In genomic region chr11:75598004-75598403, GRCm38 (mm10) we compare ENCODE assay signal across 20 mouse cellular contexts. TPM values are rescaled to one million over a fixed set of nuclear protein-coding genes. Genes with fewer than 3 reads are reported as not detected.
DNase-seq lines count a peak whose midpoint lies in the region; ATAC-seq and TF ChIP-seq lines count a peak whose summit lies in the region.
"Had no signal": no experiment of that assay in that cellular context is flagged by ENCODE, and none has a peak within 500 bp of the region (broad histone marks: within the 10 kb centered on the region; RNA-seq: fewer than 3 reads in every experiment).

No protein-coding gene starts in this region.

- no peaks in the 10 kb centered on the region for H3K9me3 ChIP-seq in forebrain, embryonic 12.5 days
- H3K9me3 ChIP-seq in forebrain, embryonic 13.5 days (replicated peaks): no peaks in the 10 kb centered on the region
- H3K9me3 ChIP-seq in hindbrain, embryonic 12.5 days (replicated peaks): no peaks in the 10 kb centered on the region
- H3K9me3 ChIP-seq in hindbrain, postnatal 0 days (ENCODE audit: low read length): no peaks in the 10 kb centered on the region
- H3K9me3 ChIP-seq in lung, embryonic 16.5 days (ENCODE audit: control insufficient read depth, low read length): no peaks in the 10 kb centered on the region
- H3K9me3 ChIP-seq: limb, embryonic 10.5 days; midbrain, embryonic 10.5 days had no signal

- no peaks in the 10 kb centered on the region for H3K27me3 ChIP-seq in forebrain, embryonic 12.5 days
- no peaks in the 10 kb centered on the region for H3K27me3 ChIP-seq in forebrain, embryonic 13.5 days
- H3K27me3 ChIP-seq in hindbrain, embryonic 12.5 days: no peaks in the 10 kb centered on the region
- no peaks in the 10 kb centered on the region for H3K27me3 ChIP-seq in hindbrain, postnatal 0 days (ENCODE audit: insufficient read depth, low read length)
- no peaks in the 10 kb centered on the region for H3K27me3 ChIP-seq in lung, embryonic 16.5 days (ENCODE audit: control insufficient read depth, insufficient read depth, low read depth, low read length)

- no peak for DNase-seq in hindbrain, postnatal 0 days (ENCODE audit: low spot score)
- no peak for DNase-seq in lung, adult 2 months
- DNase-seq in layer of hippocampus, postnatal 36 days: no peak
- DNase-seq: adrenal gland, postnatal 25 days; cerebellum, adult 11-12 months; cerebellum, postnatal 25 days; gastrocnemius, postnatal 10 days; heart, postnatal 36 days; kidney, adult 11 months; kidney, postnatal 4 days; layer of hippocampus, adult 9-11 months; right cerebral cortex, postnatal 25 days; thymus, postnatal 25 days had no signal

- no peak overlapping the region for H3K4me2 ChIP-seq in forebrain, embryonic 12.5 days
- H3K4me2 ChIP-seq in forebrain, embryonic 13.5 days: no peak overlapping the region
- H3K4me2 ChIP-seq in hindbrain, embryonic 12.5 days (replicated peaks): no peak overlapping the region
- no peak overlapping the region for H3K4me2 ChIP-seq in hindbrain, postnatal 0 days (ENCODE audit: low read depth, low read length)
- no peak overlapping the region for H3K4me2 ChIP-seq in lung, embryonic 16.5 days (ENCODE audit: low read depth, low read length)
- H3K4me2 ChIP-seq: liver, embryonic 11.5 days had no signal

- whole genome bisulfite sequencing in forebrain, embryonic 12.5 days: 91% methylated on average over 6 of the region's 6 CpGs
- 92% methylated on average over 6 of the region's 6 CpGs for WGBS in forebrain, embryonic 13.5 days
- 90% methylated on average over 6 of the region's 6 CpGs for WGBS in hindbrain, embryonic 12.5 days
- WGBS in hindbrain, postnatal 0 days: 93% methylated on average over 6 of the region's 6 CpGs
- 75% methylated on average over 6 of the region's 6 CpGs for WGBS in lung, embryonic 16.5 days
- WGBS in lung, adult 2 months: 71% methylated on average over 6 of the region's 6 CpGs

- TF ChIP-seq POLR2A in lung, adult 2 months (IDR thresholded peaks at IDR 0.05; ENCODE audit: borderline replicate concordance, extremely low read depth, low read depth, low read length): no peak

- 0 out of 2 replicates have a peak overlapping the region, but pooled peaks have one; percentile 19 for H3K27ac ChIP-seq in forebrain, embryonic 12.5 days
- no peak overlapping the region for H3K27ac ChIP-seq in forebrain, embryonic 13.5 days
- H3K27ac ChIP-seq in hindbrain, embryonic 12.5 days: 0 out of 2 replicates have a peak overlapping the region, but pooled peaks have one; percentile 26
- no peak overlapping the region for H3K27ac ChIP-seq in hindbrain, postnatal 0 days
- peak overlapping the region; percentile 71 for H3K27ac ChIP-seq in lung, embryonic 16.5 days (ENCODE audit: low read length)
- H3K27ac ChIP-seq: limb, embryonic 10.5 days; midbrain, embryonic 10.5 days had no signal

- no peak overlapping the region for H3K9ac ChIP-seq in forebrain, embryonic 12.5 days
- no peak overlapping the region for H3K9ac ChIP-seq in forebrain, embryonic 13.5 days
- H3K9ac ChIP-seq in hindbrain, embryonic 12.5 days: no peak overlapping the region
- H3K9ac ChIP-seq in hindbrain, postnatal 0 days (replicated peaks; ENCODE audit: low read length): no peak overlapping the region
- no peak overlapping the region for H3K9ac ChIP-seq in lung, embryonic 16.5 days (ENCODE audit: low read length)

- no peak for TF ChIP-seq CTCF in hindbrain, postnatal 0 days (IDR thresholded peaks at IDR 0.05; ENCODE audit: low read depth)
- TF ChIP-seq CTCF in lung, adult 2 months (IDR thresholded peaks at IDR 0.05; ENCODE audit: insufficient read depth, low read length): no peak

- no peak for ATAC-seq in forebrain, embryonic 12.5 days (ENCODE audit: low FRiP score)
- no peak for ATAC-seq in forebrain, embryonic 13.5 days
- ATAC-seq in hindbrain, embryonic 12.5 days (ENCODE audit: low FRiP score): no peak
- ATAC-seq in hindbrain, postnatal 0 days: no peak
- no peak for ATAC-seq in lung, embryonic 16.5 days (ENCODE audit: low read depth)

- H3K4me1 ChIP-seq in forebrain, embryonic 12.5 days: no peaks in the 10 kb centered on the region
- no peaks in the 10 kb centered on the region for H3K4me1 ChIP-seq in forebrain, embryonic 13.5 days
- no peaks in the 10 kb centered on the region for H3K4me1 ChIP-seq in hindbrain, embryonic 12.5 days
- H3K4me1 ChIP-seq in hindbrain, postnatal 0 days (ENCODE audit: insufficient read depth, low read length): no peaks in the 10 kb centered on the region
- H3K4me1 ChIP-seq in lung, embryonic 16.5 days (replicated peaks; ENCODE audit: control insufficient read depth, insufficient read depth, low read length): no peaks in the 10 kb centered on the region; the same call in 1 of the 2 replicates
- H3K4me1 ChIP-seq in lung, adult 2 months (ENCODE audit: control insufficient read depth, insufficient read depth, low read length): peaks cover 9% of the 10 kb centered on the region; the same call in 1 of the 2 replicates
- H3K4me1 ChIP-seq: limb, embryonic 10.5 days had no signal

- H3K4me3 ChIP-seq in forebrain, embryonic 12.5 days (replicated peaks): no peak overlapping the region
- no peak overlapping the region for H3K4me3 ChIP-seq in forebrain, embryonic 13.5 days
- H3K4me3 ChIP-seq in hindbrain, embryonic 12.5 days: no peak overlapping the region
- no peak overlapping the region for H3K4me3 ChIP-seq in hindbrain, postnatal 0 days (ENCODE audit: low read length)
- no peak overlapping the region for H3K4me3 ChIP-seq in lung, embryonic 16.5 days (ENCODE audit: low read length)
- no peak overlapping the region for H3K4me3 ChIP-seq in lung, adult 2 months (replicated peaks; ENCODE audit: extremely low read depth, low read depth, low read length)
- H3K4me3 ChIP-seq: limb, embryonic 10.5 days; midbrain, embryonic 10.5 days had no signal

- H3K36me3 ChIP-seq in forebrain, embryonic 12.5 days (replicated peaks): peaks cover 85% of the 10 kb centered on the region
- H3K36me3 ChIP-seq in forebrain, embryonic 13.5 days (ENCODE audit: poor library complexity, severe bottlenecking): peaks cover 91% of the 10 kb centered on the region
- H3K36me3 ChIP-seq in hindbrain, embryonic 12.5 days: peaks cover 70% of the 10 kb centered on the region
- H3K36me3 ChIP-seq in hindbrain, postnatal 0 days (ENCODE audit: insufficient read depth, low read length): peaks cover 51% of the 10 kb centered on the region
- H3K36me3 ChIP-seq in lung, embryonic 16.5 days (ENCODE audit: control insufficient read depth, insufficient read depth, low read length): peaks cover 36% of the 10 kb centered on the region

RNA-seq across cellular contexts. Expression of gene Pitpna, which starts 10.1 kb away (rescaled TPM):
- 95.5 and 96.1 TPM in 2 replicates for polyA plus RNA-seq in forebrain, embryonic 12.5 days (2016; fragmentation: Nextera tagmentation; extraction: Ambion mirVana)
- 70.0 and 70.8 TPM in 2 replicates for polyA plus RNA-seq in forebrain, embryonic 13.5 days (2015; fragmentation: Nextera tagmentation; extraction: Ambion mirVana)
- 116 and 125 TPM in 2 replicates for polyA plus RNA-seq in hindbrain, embryonic 12.5 days (2016; fragmentation: Nextera tagmentation; extraction: Ambion mirVana)
- 90.7 and 91.4 TPM in 2 replicates for total RNA-seq in hindbrain, postnatal 0 days (2014; rRNA removed)
- 95.9 and 109 TPM in 2 replicates for polyA plus RNA-seq in hindbrain, postnatal 0 days (2015; fragmentation: Nextera tagmentation; extraction: Ambion mirVana)
- polyA plus RNA-seq in lung, embryonic 16.5 days (2015; fragmentation: Nextera tagmentation; extraction: Ambion mirVana): 63.7 and 63.8 TPM in 2 replicates
- polyA plus RNA-seq in lung, adult 2 months (2012; rRNA removed): 56.1 and 70.4 TPM in 2 replicates
- total RNA-seq in layer of hippocampus, postnatal 36 days (2021): 100 to 1,000 TPM; 283 to 291 TPM

RNA-seq across cellular contexts. Expression of gene Inpp5k, which starts 32.8 kb away (rescaled TPM):
- polyA plus RNA-seq in forebrain, embryonic 12.5 days (2016; fragmentation: Nextera tagmentation; extraction: Ambion mirVana): 21.5 and 25.4 TPM in 2 replicates
- polyA plus RNA-seq in forebrain, embryonic 13.5 days (2015; fragmentation: Nextera tagmentation; extraction: Ambion mirVana): 32.7 and 33.8 TPM in 2 replicates
- polyA plus RNA-seq in hindbrain, embryonic 12.5 days (2016; fragmentation: Nextera tagmentation; extraction: Ambion mirVana): 28.7 and 30.3 TPM in 2 replicates
- 52.1 and 53.2 TPM in 2 replicates for total RNA-seq in hindbrain, postnatal 0 days (2014; rRNA removed)
- 38.8 and 43.9 TPM in 2 replicates for polyA plus RNA-seq in hindbrain, postnatal 0 days (2015; fragmentation: Nextera tagmentation; extraction: Ambion mirVana)
- 33.8 and 35.4 TPM in 2 replicates for polyA plus RNA-seq in lung, embryonic 16.5 days (2015; fragmentation: Nextera tagmentation; extraction: Ambion mirVana)
- polyA plus RNA-seq in lung, adult 2 months (2012; rRNA removed): 96.6 and 130 TPM in 2 replicates
- 10 to 100 TPM; 46.3 to 47.0 TPM for total RNA-seq in layer of hippocampus, postnatal 36 days (2021)

RNA-seq across cellular contexts. Expression of gene Myo1c, which starts 52.3 kb away (rescaled TPM):
- polyA plus RNA-seq in forebrain, embryonic 12.5 days (2016; fragmentation: Nextera tagmentation; extraction: Ambion mirVana): 12.1 and 13.9 TPM in 2 replicates
- polyA plus RNA-seq in forebrain, embryonic 13.5 days (2015; fragmentation: Nextera tagmentation; extraction: Ambion mirVana): 6.1 and 6.9 TPM in 2 replicates
- 18.7 and 19.3 TPM in 2 replicates for polyA plus RNA-seq in hindbrain, embryonic 12.5 days (2016; fragmentation: Nextera tagmentation; extraction: Ambion mirVana)
- 20.5 and 22.4 TPM in 2 replicates for total RNA-seq in hindbrain, postnatal 0 days (2014; rRNA removed)
- 9.3 and 9.5 TPM in 2 replicates for polyA plus RNA-seq in hindbrain, postnatal 0 days (2015; fragmentation: Nextera tagmentation; extraction: Ambion mirVana)
- polyA plus RNA-seq in lung, embryonic 16.5 days (2015; fragmentation: Nextera tagmentation; extraction: Ambion mirVana): 93.0 and 96.5 TPM in 2 replicates
- 216 and 256 TPM in 2 replicates for polyA plus RNA-seq in lung, adult 2 months (2012; rRNA removed)
- 10 to 100 TPM; 13.4 to 17.1 TPM for total RNA-seq in layer of hippocampus, postnatal 36 days (2021)

Comparison
In these comparisons a context has a peak if more than half of its experiments do, and no peak if none do; other contexts are left out.
1. H3K27ac ChIP-seq: peak in forebrain, embryonic 12.5 days (single experiment), hindbrain, embryonic 12.5 days (single experiment) and lung, embryonic 16.5 days (single experiment); none in forebrain, embryonic 13.5 days (single experiment) and hindbrain, postnatal 0 days (single experiment).